Mouse (Mus musculus) lung, postnatal 4 days (tissue): ENCODE results near the gene Dmwd.
A peak's percentile ranks its signal among the peaks of the same experiment; 100 is the strongest.
"Not testable (repeated sequence)": the region's sequence is repeated elsewhere in the genome, so short reads cannot be mapped to it uniquely, and the experiment has no call there.

Source experiments
- DNase-seq, 2 experiments: peaks; one replicate each; pipeline ENCODE4 v3.0.0; 2021

Gene Dmwd

DNA sequence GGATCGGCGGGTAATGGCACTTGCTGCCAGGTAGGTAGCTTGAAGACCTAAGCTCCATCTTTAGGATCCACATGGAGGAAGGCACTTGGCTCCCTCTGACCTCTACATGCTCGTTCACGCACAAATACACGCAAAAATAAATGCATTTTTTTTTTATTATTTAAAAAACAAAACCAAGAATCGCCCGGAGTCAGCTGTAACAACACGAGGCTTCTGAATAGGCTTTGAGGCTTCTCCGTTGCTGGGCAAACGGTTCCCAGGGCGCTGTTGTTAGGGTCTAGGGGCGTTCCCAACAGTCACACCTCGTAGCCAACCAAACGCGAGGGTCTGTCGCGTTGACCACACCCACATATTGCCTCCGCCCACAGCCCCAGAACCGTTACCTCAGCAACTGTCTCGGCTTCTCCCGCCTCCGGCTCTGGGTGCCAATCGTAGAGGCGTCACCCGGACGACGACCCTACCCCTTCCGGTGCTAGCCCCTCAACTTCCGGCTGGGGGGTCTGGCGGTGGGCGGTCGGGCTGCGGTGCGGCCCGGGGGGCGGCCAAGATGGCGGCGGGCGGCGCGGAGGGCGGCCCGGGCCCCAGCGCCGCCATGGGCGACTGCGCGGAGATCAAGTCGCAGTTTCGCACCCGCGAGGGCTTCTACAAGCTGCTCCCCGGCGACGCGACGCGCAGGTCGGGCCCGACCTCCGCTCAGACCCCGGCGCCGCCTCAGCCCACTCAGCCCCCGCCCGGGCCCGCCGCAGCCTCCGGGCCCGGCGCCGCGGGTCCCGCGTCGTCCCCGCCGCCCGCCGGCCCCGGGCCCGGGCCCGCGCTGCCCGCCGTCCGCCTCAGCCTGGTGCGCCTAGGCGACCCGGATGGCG, at the start of gene Dmwd:
Dmwd (plus strand) TSS at position 505 of the 863 bp plus-strand sequence.
- peak; percentile 96 to 98 for DNase-seq

DNA sequence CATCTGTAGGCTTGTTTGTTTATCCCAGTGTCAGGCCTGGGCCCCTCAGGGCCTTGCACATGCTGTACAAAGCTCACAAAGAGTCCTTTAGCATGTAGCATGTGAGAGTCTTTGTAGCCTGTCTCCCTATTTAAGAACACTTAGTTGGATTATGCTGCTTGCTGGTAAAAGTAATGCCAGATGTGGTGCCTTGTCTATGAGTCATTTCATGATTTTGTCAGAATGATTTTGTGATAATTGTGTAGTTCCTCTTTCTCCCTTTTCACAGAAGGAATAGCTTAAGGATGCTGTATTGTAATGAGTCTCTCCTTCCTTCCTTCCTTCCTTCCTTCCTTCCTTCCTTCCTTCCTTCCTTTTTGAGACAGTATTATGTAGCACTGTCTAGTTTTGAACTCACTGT, 48.0 kb upstream of the Dmwd start:
- DNase-seq = no peak

DNA sequence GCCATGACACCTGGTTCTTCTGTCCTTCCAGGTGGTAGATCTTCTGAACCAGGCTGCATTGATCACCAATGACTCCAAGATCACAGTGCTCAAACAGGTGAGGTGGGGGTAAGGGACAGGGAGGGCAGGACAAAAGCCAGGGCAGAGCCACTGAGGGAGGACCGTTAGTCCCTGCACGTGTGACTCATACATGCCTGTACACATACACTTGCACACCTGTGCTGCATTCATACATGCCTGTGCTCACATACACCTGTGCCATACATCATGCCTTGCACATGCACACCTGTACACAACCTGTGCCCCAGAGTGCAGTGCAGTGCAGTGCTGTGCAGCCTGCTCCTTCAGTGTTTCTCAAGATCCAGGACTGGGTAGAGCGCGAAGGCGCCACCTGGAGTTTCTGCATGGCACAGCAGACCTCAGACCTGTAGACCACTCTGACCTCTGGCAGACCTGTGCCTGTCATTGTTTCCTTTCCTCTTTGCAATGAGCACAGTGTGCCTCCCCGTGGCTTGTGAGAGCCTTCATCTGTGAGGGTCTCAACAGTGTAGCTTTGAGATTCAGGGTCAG, 46.9 kb upstream of the Dmwd start:
- peak; percentile 67 to 76 for DNase-seq

DNA sequence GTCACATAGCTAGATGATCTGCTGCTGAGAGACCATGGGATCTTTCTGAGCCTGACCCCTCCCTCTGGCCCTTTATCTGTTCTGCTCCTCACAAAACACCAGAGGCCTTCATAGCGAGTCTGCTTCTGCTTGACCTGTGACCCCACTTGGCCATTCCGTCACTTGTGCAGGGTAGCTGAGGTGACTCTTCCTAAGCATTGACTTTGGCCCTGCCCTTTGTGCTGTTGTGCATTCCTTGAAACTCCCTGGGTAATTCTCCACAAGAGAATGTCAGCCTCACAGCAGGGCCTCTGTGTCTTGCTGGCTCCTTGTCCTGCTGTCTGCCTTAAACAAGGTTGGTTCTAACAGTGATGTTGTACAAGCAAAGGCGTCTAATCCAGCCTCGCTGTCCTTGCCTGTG, 44.4 kb upstream of the Dmwd start:
- no peak for DNase-seq

DNA sequence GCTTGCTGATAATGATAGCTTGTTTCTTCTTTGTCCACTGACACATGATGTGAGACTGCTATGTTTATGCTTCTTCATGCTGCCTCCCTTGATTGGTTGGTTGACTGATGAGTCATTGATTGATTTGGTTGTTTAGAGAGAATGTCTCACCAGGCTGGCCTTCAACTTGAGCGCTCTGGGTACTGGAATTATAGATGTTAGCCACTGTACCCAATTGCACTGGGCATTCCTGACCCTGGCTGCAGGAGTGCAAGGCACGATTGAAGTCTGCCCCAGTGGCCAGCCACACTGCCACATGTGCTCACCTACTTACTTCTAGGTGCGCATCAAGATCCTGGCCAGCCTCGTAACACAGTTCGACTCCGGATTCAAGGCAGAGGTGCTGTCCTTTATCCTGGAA, 31.4 kb upstream of the Dmwd start:
- DNase-seq = no peak

DNA sequence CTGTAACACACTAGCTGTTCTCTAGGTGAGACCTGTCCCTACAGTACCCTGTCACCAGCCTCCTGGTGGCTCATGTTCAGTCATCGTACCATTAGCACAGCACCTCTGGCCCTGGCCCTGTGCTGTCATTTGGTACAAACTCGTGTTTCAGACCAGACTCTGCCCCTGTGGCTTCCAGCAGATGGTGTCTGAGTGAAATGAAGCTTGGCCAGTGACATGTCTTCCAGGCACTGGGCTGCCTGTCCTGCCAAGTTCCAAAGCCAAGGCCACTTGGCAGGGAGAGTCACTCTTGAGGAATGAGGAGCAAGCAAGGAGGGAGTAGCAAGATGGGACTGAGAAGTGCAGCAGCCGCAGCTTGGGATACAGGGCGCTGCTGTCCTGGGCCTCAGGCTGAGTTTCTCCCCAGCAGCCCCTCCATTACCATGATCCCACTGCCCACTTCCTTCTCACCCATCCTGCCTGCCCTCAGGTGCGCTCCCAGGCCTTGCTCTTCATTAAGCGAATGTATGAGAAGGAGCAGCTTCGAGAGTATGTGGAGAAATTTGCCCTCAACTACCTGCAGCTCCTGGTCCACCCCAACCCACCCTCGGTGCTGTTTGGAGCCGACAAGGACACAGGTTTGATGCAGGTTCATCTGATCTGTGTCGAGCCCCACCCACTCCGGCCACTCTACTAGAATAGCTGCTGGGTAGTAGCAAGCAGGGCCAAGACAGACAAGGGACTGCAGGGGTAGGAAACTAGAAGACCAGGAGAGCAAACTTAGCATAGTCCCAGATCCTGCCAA, 29.5 kb upstream of the Dmwd start:
- DNase-seq = no peak

DNA sequence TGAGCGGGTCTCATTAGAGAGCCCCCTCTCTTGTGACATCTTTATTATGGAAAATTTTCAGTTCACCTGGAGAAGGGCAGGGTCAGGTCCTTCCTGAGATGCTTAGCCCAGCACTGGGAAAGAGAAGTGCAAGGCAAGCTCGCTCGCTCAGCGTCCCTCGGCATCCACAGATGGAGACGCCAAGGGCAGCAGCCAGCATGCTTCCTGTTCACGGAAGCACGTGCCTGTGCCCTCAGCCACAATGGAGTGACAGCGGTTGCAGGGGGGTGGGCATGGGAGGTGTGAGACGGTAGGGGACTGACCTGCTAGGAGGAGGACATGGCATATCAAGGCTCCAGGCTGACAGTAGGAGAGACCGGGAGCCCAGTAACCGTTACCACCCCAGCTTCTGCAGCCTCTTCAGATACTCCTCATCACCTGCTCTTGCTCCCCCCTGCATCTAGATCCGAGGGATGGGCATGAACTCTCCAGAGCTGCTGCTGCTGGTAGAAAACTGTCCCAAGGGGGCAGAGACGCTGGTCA, 28.0 kb upstream of the Dmwd start:
- DNase-seq = no peak

DNA sequence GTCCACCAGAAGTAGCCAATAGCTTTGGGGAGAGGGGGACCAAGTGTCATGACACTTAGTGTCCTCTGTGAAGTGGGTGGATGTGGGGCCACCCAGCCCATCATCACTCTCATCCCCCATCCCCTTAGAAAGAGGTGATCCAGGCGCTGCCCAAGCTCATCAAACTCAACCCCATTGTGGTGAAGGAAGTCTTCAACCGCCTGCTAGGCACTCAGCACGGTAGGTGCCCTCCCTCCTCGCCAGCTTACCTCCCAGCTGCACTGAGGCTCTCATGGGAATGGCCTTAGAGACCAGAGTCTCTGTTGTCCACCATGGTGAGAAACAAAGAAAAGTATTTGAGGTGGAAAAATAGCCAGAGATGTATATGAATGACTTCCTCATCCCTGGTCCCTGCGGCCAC, 26.8 kb upstream of the Dmwd start:
- DNase-seq = no peak

DNA sequence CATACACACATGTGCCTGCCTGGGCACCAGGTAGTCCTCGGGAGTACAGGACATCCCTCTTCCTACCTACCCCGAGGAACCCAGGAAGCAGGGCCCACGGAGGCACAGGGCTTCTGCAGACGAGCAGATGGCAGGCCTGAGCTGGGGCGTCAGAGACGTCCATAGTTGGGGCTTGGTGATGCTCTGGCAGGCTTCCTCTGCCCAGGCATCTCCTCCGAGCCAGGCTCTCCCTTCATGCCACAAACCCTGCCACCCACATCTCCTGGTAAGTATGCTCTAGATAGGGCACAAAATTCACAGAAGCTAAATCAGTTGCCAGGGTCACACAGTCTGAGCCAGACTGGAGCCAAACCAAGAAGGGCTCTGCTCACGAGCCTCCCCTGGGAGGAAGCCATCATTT, 25.9 kb upstream of the Dmwd start:
- DNase-seq = no peak

DNA sequence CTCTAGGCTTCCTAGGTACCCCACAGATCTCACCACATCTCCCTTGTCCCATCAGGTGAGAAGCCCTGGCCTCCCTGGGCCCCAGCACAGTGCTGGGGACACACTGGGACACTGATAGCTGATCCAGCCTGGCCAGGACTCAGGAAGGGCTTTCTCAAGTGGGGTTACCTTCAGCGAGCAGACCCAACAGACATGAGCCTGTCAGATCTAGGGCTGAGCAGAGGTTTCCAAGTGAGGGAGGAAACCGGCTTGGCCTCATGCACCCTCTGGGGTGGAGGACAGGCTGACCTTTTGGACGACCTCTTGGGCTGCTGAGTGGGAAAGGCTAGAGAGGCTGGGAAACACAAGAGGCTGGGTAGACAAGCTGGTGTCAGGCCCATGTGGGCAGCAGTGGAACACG, 24.9 kb upstream of the Dmwd start:
- no peak for DNase-seq

DNA sequence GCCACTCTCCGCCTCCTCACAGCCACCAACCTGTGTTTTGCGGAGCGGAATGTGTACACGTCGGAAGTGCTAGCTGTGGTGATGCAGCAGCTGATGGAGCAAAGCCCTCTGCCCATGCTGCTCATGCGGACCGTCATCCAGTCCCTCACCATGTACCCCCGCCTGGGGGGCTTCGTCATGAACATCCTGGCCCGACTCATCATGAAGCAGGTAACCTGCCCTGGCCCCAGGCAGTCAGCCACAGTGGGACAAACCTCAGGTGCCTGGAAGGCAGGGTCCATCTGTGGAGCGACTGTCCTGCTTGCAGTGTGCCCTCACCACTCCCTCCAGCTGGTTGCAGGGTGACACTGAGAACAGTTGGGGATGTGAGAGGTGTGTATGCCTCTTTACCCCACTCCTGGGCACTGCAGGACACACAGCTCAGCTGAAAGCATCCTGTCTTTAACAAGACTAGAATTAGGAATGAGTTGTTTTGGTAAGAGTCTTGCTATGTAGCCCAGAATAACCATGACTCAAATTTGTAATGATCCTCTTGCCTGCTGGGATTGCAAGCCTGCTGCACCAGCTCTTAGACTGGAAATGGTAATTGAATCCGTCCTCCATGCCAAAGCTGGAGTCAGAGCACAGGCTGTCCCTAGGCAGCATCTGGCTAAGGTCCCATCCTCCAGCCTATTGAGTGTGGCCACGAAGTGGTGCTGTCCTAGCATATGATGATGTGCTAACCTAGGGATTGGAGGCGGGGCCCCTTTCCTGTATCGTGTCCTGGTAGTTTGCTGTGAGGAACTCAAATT, 23.5 kb upstream of the Dmwd start:
- DNase-seq = no peak

DNA sequence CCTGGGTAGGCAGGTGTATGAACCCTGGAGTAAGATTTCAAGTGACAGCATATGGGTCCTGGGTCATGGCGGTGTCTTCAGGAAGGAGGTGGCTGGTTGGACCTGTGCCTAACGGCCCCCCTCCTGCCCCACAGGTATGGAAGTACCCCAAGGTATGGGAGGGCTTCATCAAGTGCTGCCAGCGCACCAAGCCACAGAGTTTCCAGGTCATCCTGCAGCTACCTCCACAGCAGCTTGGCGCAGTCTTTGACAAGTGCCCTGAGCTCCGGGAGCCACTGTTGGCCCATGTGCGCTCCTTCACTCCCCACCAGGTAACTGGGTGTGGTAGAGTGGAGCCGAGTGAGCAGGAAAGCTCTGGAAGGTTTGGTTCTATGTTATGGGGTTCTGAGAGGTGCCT, 22.9 kb upstream of the Dmwd start:
- DNase-seq = no peak

DNA sequence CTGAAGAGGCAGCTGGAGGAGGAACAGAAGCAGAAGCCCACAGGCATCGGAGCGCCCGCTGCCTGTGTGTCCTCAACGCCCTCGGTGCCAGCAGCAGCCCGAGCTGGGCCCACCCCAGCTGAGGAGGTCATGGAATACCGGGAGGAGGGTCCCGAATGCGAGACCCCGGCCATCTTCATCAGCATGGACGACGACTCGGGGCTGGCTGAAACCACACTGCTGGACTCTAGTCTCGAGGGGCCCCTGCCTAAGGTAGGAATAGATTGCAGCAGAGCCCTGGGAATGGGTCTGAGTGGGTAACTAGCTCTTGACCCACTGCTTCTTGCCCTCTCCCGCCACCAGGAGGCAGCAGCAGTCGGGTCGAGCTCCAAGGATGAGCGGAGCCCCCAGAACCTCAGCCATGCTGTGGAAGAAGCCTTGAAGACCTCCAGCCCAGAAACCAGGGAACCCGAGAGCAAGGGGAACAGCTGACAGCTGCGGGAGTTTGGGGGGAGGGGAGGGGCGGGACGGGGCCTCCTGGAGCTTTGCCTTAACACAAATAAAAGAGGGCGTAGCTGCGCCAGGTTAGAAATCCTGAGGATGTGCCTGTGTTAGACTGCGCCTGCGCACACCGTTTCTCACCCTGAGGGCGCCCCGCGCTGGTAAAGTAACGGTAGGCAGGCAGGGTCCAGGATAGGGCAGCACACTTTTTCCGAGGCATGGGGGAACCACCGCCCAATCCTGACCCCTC, 21.8 kb upstream of the Dmwd start, which contains the start of gene Rsph6a:
Rsph6a (plus strand) TSS at position 644 of the 730 bp plus-strand sequence.
- DNase-seq = peak; percentile 56 to 63

DNA sequence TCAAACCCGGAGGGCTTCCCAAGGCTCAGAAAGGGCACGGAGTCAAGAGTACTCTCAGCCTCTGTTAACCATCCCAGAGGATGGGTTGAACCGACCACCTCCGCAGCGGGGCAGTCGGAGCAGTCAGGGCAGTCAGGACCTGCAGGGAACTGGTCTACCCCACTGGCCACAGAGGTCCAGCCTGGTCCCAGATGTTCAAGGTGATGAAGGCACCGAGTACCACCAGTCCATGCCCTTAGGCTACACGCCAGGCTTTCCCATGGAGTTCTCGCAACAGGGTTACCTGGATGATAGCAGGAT, 21.3 kb upstream of the Dmwd start:
- no peak for DNase-seq

DNA sequence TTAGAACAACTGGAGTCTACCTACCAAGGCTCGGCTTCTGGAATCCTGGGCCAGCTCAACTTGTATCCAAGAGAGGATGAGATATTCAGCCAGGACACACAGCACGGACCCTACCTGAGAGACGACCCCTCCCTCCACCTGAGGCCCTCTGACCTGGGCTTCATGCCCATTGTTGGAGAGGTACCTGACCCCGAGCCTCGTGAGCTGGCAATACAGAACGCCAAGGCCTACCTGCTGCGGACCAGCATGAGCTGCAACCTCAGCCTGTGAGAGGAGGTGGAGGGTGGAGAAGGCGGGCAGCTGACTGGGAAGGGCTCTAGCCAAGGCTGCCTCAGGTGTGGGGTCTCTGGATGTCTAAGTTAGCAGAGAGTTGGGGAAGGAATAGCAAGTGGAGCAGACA, 20.9 kb upstream of the Dmwd start:
- DNase-seq = no peak

DNA sequence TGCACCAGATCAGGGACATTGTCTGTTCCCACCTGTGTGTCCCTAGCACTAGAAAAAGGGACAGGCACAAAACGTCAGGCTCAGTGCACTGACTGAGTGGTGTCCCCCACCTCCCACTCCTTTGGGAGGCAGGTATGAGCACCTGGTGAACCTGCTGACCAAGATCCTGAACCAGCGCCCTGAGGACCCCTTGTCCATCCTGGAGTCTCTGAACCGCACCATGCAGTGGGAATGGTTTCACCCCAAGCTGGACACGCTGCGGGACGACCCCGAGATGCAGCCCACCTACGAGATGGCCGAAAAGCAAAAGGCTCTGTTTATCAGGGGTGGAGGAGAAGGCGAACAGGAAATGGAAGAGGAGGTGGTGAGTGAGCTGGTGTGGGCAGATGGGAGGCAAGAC, 18.6 kb upstream of the Dmwd start:
- peak in 1 of 2 experiments; percentile 13 for DNase-seq

DNA sequence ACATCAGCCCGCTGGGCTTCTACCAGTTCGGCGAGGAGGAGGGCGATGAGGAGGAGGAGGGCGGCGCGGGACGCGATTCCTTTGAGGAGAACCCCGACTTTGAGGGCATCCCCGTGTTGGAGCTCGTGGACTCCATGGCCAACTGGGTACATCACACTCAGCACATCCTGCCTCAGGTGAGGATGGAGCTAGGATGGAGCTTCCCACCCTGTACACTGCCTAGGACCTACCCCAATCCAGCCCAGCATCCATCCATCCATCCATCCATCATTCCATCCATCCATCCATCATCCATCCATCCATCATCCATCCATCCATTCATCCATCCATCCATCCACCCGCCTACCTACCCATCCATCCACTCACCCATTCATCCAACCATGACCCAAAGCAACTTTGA, 10.1 kb upstream of the Dmwd start:
- peak in 1 of 2 experiments; percentile 20 for DNase-seq

DNA sequence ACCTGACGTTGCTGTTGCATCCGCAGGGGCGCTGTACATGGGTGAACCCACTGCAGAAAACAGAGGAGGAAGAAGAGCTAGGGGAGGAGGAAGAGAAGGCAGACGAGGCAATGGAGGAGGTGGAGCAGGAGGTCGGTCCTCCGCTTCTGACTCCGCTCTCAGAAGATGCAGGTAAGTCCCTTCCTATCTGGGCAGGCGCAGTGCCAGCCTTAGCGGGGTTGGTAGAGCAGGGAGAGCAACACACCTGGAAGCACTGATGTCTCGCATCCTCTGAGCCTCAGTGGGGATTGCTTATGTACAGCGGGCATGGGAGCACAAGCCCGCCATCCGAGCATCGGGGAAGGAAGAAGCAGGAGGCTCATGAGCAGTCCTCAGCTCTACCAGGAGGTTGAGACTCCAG, 9.0 kb upstream of the Dmwd start:
- peak in 1 of 2 experiments; percentile 22 for DNase-seq

DNA sequence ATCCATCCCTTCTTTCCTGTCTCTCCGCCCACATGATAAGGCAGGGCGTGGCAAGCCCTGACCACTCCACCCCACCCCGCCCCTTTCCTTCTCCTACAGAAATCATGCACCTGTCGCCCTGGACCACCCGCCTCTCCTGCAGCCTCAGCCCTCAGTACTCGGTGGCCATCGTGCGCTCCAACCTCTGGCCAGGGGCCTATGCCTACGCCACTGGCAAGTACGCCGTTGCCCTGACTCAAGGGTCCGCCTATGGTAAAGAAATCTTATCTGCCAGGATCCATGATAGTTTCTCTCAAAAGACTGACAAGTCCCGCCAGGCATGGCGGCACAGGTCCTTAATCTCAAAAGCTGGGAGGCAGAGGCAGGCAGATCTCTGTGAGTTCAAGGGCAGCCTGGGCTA, 8.1 kb upstream of the Dmwd start:
- DNase-seq = peak in 1 of 2 experiments; percentile 18

DNA sequence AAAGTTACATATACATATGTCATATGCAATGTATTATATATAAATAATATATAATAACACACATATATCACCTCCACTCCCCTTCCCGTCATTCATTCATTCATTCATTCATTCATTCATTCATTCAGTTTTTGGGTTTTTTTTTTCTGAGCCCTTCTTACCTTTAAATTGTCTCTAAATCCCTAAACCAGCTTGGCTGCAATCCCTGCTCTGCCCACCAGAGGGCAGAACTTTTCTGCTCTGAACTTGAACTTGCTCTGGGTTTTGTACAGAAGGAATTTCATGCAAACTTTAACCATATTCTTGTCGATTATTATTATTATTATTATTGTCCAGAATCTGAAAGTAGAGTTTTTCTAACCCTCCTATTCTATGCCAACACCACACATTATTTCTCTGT, 7.3 kb upstream of the Dmwd start:
- peak; percentile 59 to 78 for DNase-seq

DNA sequence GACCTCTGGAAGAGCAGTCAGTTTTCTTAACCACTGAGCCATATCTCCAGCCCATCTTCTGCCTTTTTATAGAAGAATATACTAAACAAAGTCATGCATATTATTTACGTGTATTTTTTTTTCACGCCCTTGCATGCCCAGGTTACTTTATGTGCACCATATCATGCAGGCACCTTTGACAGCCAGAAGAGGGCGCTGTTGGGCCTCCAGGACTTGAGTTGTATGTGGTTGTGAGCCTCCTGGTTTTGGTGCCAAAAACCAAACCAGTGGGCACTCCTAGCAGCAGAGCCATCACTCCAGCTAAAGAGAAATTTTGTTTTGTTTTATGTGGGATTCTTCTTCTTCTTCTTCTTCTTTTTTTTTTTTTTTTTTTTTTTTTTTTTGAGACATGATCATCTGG, 6.5 kb upstream of the Dmwd start:
- peak; percentile 26 to 38 for DNase-seq

DNA sequence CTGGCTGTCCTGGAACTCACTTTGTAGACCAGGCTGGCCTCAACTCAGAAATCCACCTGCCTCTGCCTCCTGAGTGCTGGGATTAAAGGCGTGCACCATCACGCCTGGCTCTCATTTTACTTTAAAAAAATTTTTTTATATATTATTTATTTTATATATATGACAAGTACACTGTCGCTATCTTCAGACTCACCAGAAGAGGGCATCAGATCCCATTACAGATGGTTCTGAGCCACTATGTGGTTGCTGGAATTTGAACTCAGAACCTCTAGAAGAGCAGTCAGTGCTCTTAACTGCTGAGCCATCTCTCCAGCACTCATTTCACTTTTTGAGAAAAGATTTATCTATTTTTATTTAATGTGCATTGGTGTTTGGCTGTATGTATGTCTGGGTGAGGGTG, 5.0 kb upstream of the Dmwd start:
- not testable (repeated sequence) for DNase-seq
